ENCODE assay signal across 10 mouse cellular contexts in the genomic region with DNA sequence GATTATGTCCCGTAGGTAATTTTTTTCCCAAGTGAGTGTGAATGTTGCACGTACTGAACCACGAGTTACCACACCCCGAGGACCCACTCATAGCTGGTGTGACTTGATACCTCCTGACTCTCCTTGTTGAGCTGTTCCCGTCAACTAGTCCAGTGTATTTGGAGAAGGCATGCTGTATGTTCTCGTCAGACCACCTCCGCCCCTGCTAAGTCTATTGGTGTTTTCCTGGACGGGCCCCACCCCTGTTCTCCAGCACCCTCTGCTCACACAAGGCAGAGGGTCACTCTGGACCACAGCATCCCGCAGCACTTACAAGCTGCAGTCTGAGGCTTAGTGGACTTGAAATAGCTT.
DNase-seq lines count a peak whose midpoint lies in the region; ATAC-seq and TF ChIP-seq lines count a peak whose summit lies in the region.
"Had no signal": no experiment of that assay in that cellular context is flagged by ENCODE, and none has a peak within 500 bp of the region (broad histone marks: within the 10 kb centered on the region; RNA-seq: fewer than 3 reads in every experiment).

No protein-coding gene starts in this region.

- no peaks in the 10 kb centered on the region for H3K36me3 ChIP-seq in lung, embryonic 14.5 days (ENCODE audit: insufficient read depth)

- no peaks in the 10 kb centered on the region for H3K27me3 ChIP-seq in lung, embryonic 14.5 days (ENCODE audit: insufficient read depth, low read length)
- H3K27me3 ChIP-seq: megakaryocyte, embryonic 14.5 days had no signal

- ATAC-seq in lung, embryonic 14.5 days (ENCODE audit: insufficient read depth): peak; percentile 39

- no peak overlapping the region for H3K4me2 ChIP-seq in lung, embryonic 14.5 days

- no peak for TF ChIP-seq CTCF in lung, embryonic 14.5 days (IDR thresholded peaks at IDR 0.05; ENCODE audit: low read depth)

- H3K4me3 ChIP-seq in lung, embryonic 14.5 days (ENCODE audit: low read depth, low read length): no peak overlapping the region
- H3K4me3 ChIP-seq: megakaryocyte, embryonic 14.5 days had no signal

- peak; percentile 7 for DNase-seq in gastrocnemius, adult 18-20 months (ENCODE audit: low spot score)
- no peak for DNase-seq in gastrocnemius, postnatal 4 days (ENCODE audit: low spot score in 2 of 2)
- DNase-seq in ovary, postnatal 36 days (ENCODE audit: low spot score): peak; percentile 6
- no peak for DNase-seq in ovary, adult 18-20 months (ENCODE audit: low spot score)
- no peak for DNase-seq in lung, embryonic 14.5 days
- no peak for DNase-seq in thymus, adult 18-20 months
- DNase-seq in frontal cortex, postnatal 25 days (ENCODE audit: low spot score in 2 of 2): no peak
- no peak for DNase-seq in adrenal gland, postnatal 36 days
- DNase-seq: cerebellum, adult 8-10 months had no signal

- 58% methylated on average over 9 of the region's 9 CpGs for WGBS in lung, embryonic 14.5 days

- H3K4me1 ChIP-seq in lung, embryonic 14.5 days (ENCODE audit: insufficient read depth): peaks cover 6% of the 10 kb centered on the region; the same call in 1 of the 2 replicates
- H3K4me1 ChIP-seq: megakaryocyte, embryonic 14.5 days had no signal

- H3K27ac ChIP-seq in lung, embryonic 14.5 days (ENCODE audit: low read depth): peak overlapping the region; percentile 39; the same call in 1 of the 2 replicates

- H3K9me3 ChIP-seq in lung, embryonic 14.5 days (ENCODE audit: low read depth, low read length): no peaks in the 10 kb centered on the region

- H3K9ac ChIP-seq in lung, embryonic 14.5 days: no peak overlapping the region

Comparison
In these comparisons a context has a peak if more than half of its experiments do, and no peak if none do; other contexts are left out.
1. DNase-seq: peak in gastrocnemius, adult 18-20 months (single experiment) and ovary, postnatal 36 days (single experiment); none in gastrocnemius, postnatal 4 days (0 of 2), ovary, adult 18-20 months (single experiment), lung, embryonic 14.5 days (single experiment), thymus, adult 18-20 months (0 of 2), frontal cortex, postnatal 25 days (0 of 2) and adrenal gland, postnatal 36 days (0 of 2).